Mouse (Mus musculus): Measurements from ENCODE around the gene Tuba1b. TPM values are rescaled to one million over a fixed set of nuclear protein-coding genes. Genes with fewer than 3 reads are reported as not detected.

Gene Tuba1b
- total and polyA plus RNA-seq, 3 experiments: 1,149 to 2,960 (median 2,851) TPM

DNA sequence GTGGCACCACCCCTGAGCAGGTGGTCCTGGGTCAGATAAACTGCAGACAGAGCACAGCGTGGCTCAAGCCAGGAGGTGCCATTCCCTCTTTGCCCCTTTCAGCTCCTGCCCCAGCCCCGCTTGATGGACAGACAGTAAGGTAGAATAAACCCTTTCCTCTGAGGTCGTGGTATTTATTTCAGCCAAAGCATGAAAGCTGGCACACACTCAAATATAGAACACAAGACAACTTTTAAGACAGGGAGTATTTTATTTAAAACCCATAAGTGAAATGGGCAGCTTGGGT lies 15.2 kb upstream of the Tuba1b start:
- H3K27ac ChIP-seq (ENCODE audit: insufficient read depth, low read depth): no peak overlapping the region
- H3K79me2 ChIP-seq (replicated peaks; ENCODE audit: control insufficient read depth, extremely low read depth, insufficient read depth, poor library complexity, severe bottlenecking): peaks cover 6% of the 10 kb centered on the region; the same call in 1 of the 2 replicates
- H3K9me3 ChIP-seq (replicated peaks; ENCODE audit: low read length): no peaks in the 10 kb centered on the region
- in situ Hi-C loops (cut with MboI; ENCODE audit: low pct_ligation_motif_present, low pct_unique_long_range_greater_than_20kb, low sequenced_read_pairs) (loop anchor here (25.0 kb wide), 2 partner anchors 1287 to 1362 kb away; no protein-coding TSS in a partner anchor), dilution Hi-C loops (cut with MboI; ENCODE audit: extremely low pct_ligation_motif_present, extremely low pct_unique_long_range_greater_than_20kb, low sequenced_read_pairs) (no loop called here)
- no peak overlapping the region for H3K4me2 ChIP-seq (ENCODE audit: insufficient read depth, low read depth, poor library complexity, severe bottlenecking)
- no peak for DNase-seq (ENCODE audit: extremely low read depth)
- H3K27me3 ChIP-seq (replicated peaks): no peaks in the 10 kb centered on the region
- no peak overlapping the region for H3K4me3 ChIP-seq (replicated peaks in 1 of 3; ENCODE audit: low read depth in 2 of 3, low read length in 2 of 3, poor library complexity in 1 of 3)
- H3K4me1 ChIP-seq (ENCODE audit: control insufficient read depth in 1 of 2, insufficient read depth in 2 of 2): peaks cover 3 to 17% of the 10 kb centered on the region in 2 experiments; a peak in 3 of 4 replicates
- no peak for TF ChIP-seq MEF2A (IDR thresholded peaks at IDR 0.05; ENCODE audit: borderline replicate concordance, low read depth, low read length)
- TF ChIP-seq RCOR1 (conservative IDR thresholded peaks at IDR 0.05; ENCODE audit: low read depth, low read length): no peak
- no peak for TF ChIP-seq MAFK (IDR thresholded peaks at IDR 0.05; ENCODE audit: insufficient replicate concordance, low read length)
- peaks cover 8 to 24% of the 10 kb centered on the region in 2 experiments for H3K36me3 ChIP-seq (replicated peaks in 1 of 2; ENCODE audit: control insufficient read depth in 1 of 2, insufficient read depth in 1 of 2, low read length in 1 of 2)
- no peak overlapping the region for H3K9ac ChIP-seq (ENCODE audit: insufficient read depth, low read depth)

DNA sequence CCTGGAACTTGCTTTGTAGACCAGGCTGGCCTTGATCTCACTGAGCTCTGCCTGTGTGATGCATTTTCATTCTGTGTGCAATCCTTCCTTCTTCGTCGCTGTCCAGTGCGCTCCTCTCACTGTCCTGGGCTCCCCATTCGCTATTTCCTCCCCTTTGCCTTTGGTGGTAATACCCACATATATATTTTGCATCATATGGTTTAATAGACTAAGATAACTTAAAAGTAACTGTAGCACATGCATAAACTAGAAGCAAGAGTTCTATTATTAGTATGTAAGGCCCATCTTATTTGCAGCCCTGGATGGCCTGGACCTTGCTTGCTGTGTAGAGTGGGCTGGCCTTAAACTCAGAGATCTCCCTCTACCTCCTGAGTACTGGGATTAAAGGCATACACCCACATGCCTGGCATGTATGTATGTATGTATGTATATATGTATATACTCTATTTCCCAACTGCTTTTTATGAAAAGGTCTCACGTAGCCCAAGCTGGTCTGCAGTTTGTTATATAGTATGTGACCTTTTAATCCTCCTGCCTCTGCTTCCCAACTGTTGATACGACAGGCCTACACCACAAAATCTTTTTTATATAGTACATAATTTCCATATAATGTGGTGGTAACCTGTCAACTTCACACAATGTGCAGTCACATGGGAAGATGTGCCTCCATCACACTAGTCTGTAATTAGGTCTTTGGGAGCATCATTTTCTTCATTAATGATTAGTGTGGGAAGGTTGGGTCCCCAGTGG lies 14.7 kb upstream of the Tuba1b start:
- no peak overlapping the region for H3K4me2 ChIP-seq (ENCODE audit: insufficient read depth, low read depth, poor library complexity, severe bottlenecking)
- H3K27ac ChIP-seq (ENCODE audit: insufficient read depth, low read depth): no peak overlapping the region
- peaks cover 6% of the 10 kb centered on the region; the same call in 1 of the 2 replicates for H3K79me2 ChIP-seq (replicated peaks; ENCODE audit: control insufficient read depth, extremely low read depth, insufficient read depth, poor library complexity, severe bottlenecking)
- H3K36me3 ChIP-seq (replicated peaks in 1 of 2; ENCODE audit: control insufficient read depth in 1 of 2, insufficient read depth in 1 of 2, low read length in 1 of 2): peaks cover 8 to 25% of the 10 kb centered on the region in 2 experiments
- no peak overlapping the region for H3K9ac ChIP-seq (ENCODE audit: insufficient read depth, low read depth)
- dilution Hi-C loops (cut with MboI; ENCODE audit: extremely low pct_ligation_motif_present, extremely low pct_unique_long_range_greater_than_20kb, low sequenced_read_pairs): no loop called here
- no peaks in the 10 kb centered on the region for H3K27me3 ChIP-seq (replicated peaks)
- TF ChIP-seq ZNF384 (IDR thresholded peaks at IDR 0.05; ENCODE audit: low read depth, low read length) (no peak), SMC3 (IDR thresholded peaks at IDR 0.05; ENCODE audit: low read depth, low read length) (no peak)
- H3K9me3 ChIP-seq (replicated peaks; ENCODE audit: low read length): no peaks in the 10 kb centered on the region
- no peak overlapping the region for H3K4me3 ChIP-seq (replicated peaks in 1 of 3; ENCODE audit: low read depth in 2 of 3, low read length in 2 of 3, poor library complexity in 1 of 3)
- H3K4me1 ChIP-seq (ENCODE audit: control insufficient read depth in 1 of 2, insufficient read depth in 2 of 2): peaks cover 3 to 12% of the 10 kb centered on the region in 2 experiments; a peak in 3 of 4 replicates
- in situ Hi-C loops (cut with MboI; ENCODE audit: low pct_ligation_motif_present, low pct_unique_long_range_greater_than_20kb, low sequenced_read_pairs): loop anchor here (25.0 kb wide), 2 partner anchors 1287 to 1362 kb away; no protein-coding TSS in a partner anchor
- no peak for DNase-seq (ENCODE audit: extremely low read depth)

DNA sequence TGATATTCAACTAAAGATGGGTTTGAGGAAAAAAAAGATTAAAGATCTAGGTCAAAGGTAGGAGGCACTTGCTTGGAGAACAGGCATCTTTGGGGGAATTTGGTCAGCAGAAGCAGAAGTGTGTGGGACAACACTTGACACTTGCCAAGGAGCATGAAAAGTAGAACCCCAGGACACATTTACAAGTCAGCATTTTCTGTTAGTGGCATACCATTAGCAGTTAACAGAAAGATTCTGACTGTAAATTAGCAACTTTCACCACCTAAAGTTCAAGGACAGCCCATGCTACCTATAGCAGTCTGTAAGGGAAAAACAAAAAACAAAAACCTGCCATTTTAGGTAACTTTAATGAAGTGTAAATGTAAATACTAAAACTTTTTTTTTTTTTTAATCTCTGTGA lies 14.0 kb upstream of the Tuba1b start:
- dilution Hi-C loops (cut with MboI; ENCODE audit: extremely low pct_ligation_motif_present, extremely low pct_unique_long_range_greater_than_20kb, low sequenced_read_pairs) (no loop called here), in situ Hi-C loops (cut with MboI; ENCODE audit: low pct_ligation_motif_present, low pct_unique_long_range_greater_than_20kb, low sequenced_read_pairs) (loop anchor here (25.0 kb wide), 2 partner anchors 1286 to 1361 kb away; no protein-coding TSS in a partner anchor)
- Histone ChIP-seq H3K36me3 (replicated peaks in 1 of 2; ENCODE audit: control insufficient read depth in 1 of 2, insufficient read depth in 1 of 2, low read length in 1 of 2) (peaks cover 8 to 27% of the 10 kb centered on the region in 2 experiments), H3K4me3 (replicated peaks in 1 of 3; ENCODE audit: low read depth in 2 of 3, low read length in 2 of 3, poor library complexity in 1 of 3) (no peak overlapping the region), H3K79me2 (replicated peaks; ENCODE audit: control insufficient read depth, extremely low read depth, insufficient read depth, poor library complexity, severe bottlenecking) (peaks cover 6% of the 10 kb centered on the region; the same call in 1 of the 2 replicates), H3K27ac (ENCODE audit: insufficient read depth, low read depth) (no peak overlapping the region), H3K4me2 (ENCODE audit: insufficient read depth, low read depth, poor library complexity, severe bottlenecking) (no peak overlapping the region), H3K9ac (ENCODE audit: insufficient read depth, low read depth) (no peak overlapping the region), H3K27me3 (replicated peaks) (no peaks in the 10 kb centered on the region), H3K9me3 (replicated peaks; ENCODE audit: low read length) (no peaks in the 10 kb centered on the region), H3K4me1 (ENCODE audit: control insufficient read depth in 1 of 2, insufficient read depth in 2 of 2) (peaks cover 3 to 8% of the 10 kb centered on the region in 2 experiments; a peak in 3 of 4 replicates)
- TF ChIP-seq MAFK (IDR thresholded peaks at IDR 0.05; ENCODE audit: insufficient replicate concordance, low read length) (no peak), JUND (conservative IDR thresholded peaks at IDR 0.05; ENCODE audit: low read depth, low read length) (no peak), POLR2A (IDR thresholded peaks at IDR 0.05; ENCODE audit: low read depth, low read length) (no peak), NRF1 (IDR thresholded peaks at IDR 0.05; ENCODE audit: low read depth, low read length) (no peak), ETS1 (conservative IDR thresholded peaks at IDR 0.05; ENCODE audit: low read depth, low read length) (no peak), MAZ (IDR thresholded peaks at IDR 0.05; ENCODE audit: low read depth, low read length) (no peak), MXI1 (IDR thresholded peaks at IDR 0.05; ENCODE audit: low read depth, low read length) (no peak), CTCF (conservative IDR thresholded peaks at IDR 0.05 in 1 of 2, IDR thresholded peaks at IDR 0.05 in 1 of 2; ENCODE audit: low read depth in 2 of 2, low read length in 2 of 2) (no peak), ELF1 (IDR thresholded peaks at IDR 0.05; ENCODE audit: low read depth, low read length) (no peak), CHD2 (IDR thresholded peaks at IDR 0.05; ENCODE audit: low read length) (no peak), CHD1 (IDR thresholded peaks at IDR 0.05; ENCODE audit: low read depth, low read length) (no peak), IRF4 (IDR thresholded peaks at IDR 0.05; ENCODE audit: low read depth, low read length) (no peak), NELFE (IDR thresholded peaks at IDR 0.05; ENCODE audit: low read depth, low read length) (no peak), SMC3 (IDR thresholded peaks at IDR 0.05; ENCODE audit: low read depth, low read length) (no peak), RAD21 (IDR thresholded peaks at IDR 0.05; ENCODE audit: low read depth, low read length) (no peak)
- DNase-seq (ENCODE audit: extremely low read depth): no peak

Data from CH12.LX (cell line).